Mouse (Mus musculus) heart, postnatal 0 days (tissue): ENCODE results near the gene Rgma.

Experiments used
- CTCF ChIP-seq: IDR thresholded peaks from 2 replicates; pipeline ENCODE4 v1.5.1; 2016; ENCODE audit warnings: antibody characterized with exemption, control low read depth, low read depth
- EP300 ChIP-seq: IDR thresholded peaks from 2 replicates; pipeline ENCODE4 v1.6.1; 2016; ENCODE audit warnings: antibody characterized with exemption, low read depth

DNA sequence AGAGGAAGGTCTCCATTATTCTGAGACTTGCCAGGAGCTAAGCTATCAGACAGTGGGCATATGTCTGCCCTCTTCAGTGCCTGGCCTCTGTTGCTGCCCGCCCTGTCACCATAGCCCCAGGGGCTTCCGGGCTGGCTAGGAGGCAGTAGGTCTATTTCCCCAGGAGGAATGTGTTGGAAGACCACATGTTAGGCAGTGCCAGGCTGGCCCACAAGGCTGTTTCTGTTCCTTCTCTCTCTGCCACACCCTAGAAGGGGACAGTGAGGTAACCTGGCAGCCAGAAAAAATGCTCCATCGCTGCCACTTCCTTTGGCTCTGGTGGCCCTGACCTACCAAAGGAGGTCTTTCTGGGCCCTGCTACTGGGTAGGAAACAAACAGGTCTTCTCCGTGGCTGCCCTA lies 36.7 kb downstream of the Rgma start:
- TF ChIP-seq CTCF = no peak
- TF ChIP-seq EP300 = no peak
